Mouse (Mus musculus) layer of hippocampus, postnatal 14 days (tissue): ENCODE results near the gene Crot. TPM values are rescaled to one million over a fixed set of nuclear protein-coding genes. Genes with fewer than 3 reads are reported as not detected.
"Not testable (repeated sequence)": the region's sequence is repeated elsewhere in the genome, so short reads cannot be mapped to it uniquely, and the experiment has no call there.

Experiments used
- DNase-seq, 2 experiments: peaks; one replicate each; pipeline ENCODE4 v3.0.0; 2021 to 2022; ENCODE audit warnings: low spot score in 2 of 2, mixed read lengths in 1 of 2
- long read RNA-seq, 2 experiments: library from polyadenylated mRNA; stranded (forward); transcript quantifications; one replicate each; pipeline ENCODE4 v2.0.0; 2021
- total RNA-seq, 2 experiments: library from RNA; stranded (reverse); gene quantifications; 2 replicates each; pipeline ENCODE4 v1.2.3; 2021

Crot gene
- total RNA-seq: 10 to 100 TPM; 25.0 to 29.1 TPM
- long read RNA-seq, experiment 1, transcript Crot-201 (18 exons, 2,996 nt): major isoform, 23 of 34 reads
- long read RNA-seq, experiment 1, partial matches to known transcripts: 1 of 34 reads
- long read RNA-seq, experiment 1, other reads (novel, unspliced or antisense): 10 of 34 reads
- long read RNA-seq, experiment 2, transcript Crot-201 (18 exons, 2,996 nt): major isoform, 25 of 45 reads
- long read RNA-seq, experiment 2, partial matches to known transcripts: 3 of 45 reads
- long read RNA-seq, experiment 2, other reads (novel, unspliced or antisense): 17 of 45 reads

- DNase-seq: peak; percentile 91 to 94
Measured at GRCm38 (mm10) chr5:8996686-8997512, at the start of gene Crot. Gene Crot (minus strand): TSS chr5:8997324.

GRCm38 (mm10) chr5:9045904-9046303, 48.8 kb upstream of the Crot start:
- DNase-seq: no peak

GRCm38 (mm10) chr5:9044821-9045220, 47.7 kb upstream of the Crot start:
- DNase-seq: peak in 1 of 2 experiments; percentile 6

GRCm38 (mm10) chr5:9043582-9044267, 46.6 kb upstream of the Crot start:
- no peak for DNase-seq

GRCm38 (mm10) chr5:9042721-9043416, 45.7 kb upstream of the Crot start:
- peak in 1 of 2 experiments; percentile 46 for DNase-seq

GRCm38 (mm10) chr5:9040665-9041215, 43.6 kb upstream of the Crot start:
- no peak for DNase-seq

GRCm38 (mm10) chr5:9039978-9040377, 42.9 kb upstream of the Crot start:
- DNase-seq: no peak

GRCm38 (mm10) chr5:9037292-9037691, 40.2 kb upstream of the Crot start:
- no peak for DNase-seq

- DNase-seq: no peak
Measured at GRCm38 (mm10) chr5:9035457-9035856, 38.3 kb upstream of the Crot start.

GRCm38 (mm10) chr5:9034535-9034934, 37.4 kb upstream of the Crot start:
- no peak for DNase-seq

GRCm38 (mm10) chr5:9033843-9034242, 36.7 kb upstream of the Crot start:
- DNase-seq: no peak

- no peak for DNase-seq
Measured at GRCm38 (mm10) chr5:9032641-9033040, 35.5 kb upstream of the Crot start.

- DNase-seq: no peak
Measured at GRCm38 (mm10) chr5:9032101-9032590, 35.0 kb upstream of the Crot start.

- no peak for DNase-seq
Measured at GRCm38 (mm10) chr5:9028266-9028841, 31.2 kb upstream of the Crot start.

GRCm38 (mm10) chr5:9015352-9015751, 18.2 kb upstream of the Crot start:
- no peak for DNase-seq

GRCm38 (mm10) chr5:9014774-9015173, 17.6 kb upstream of the Crot start:
- DNase-seq: no peak

GRCm38 (mm10) chr5:9011374-9011773, 14.2 kb upstream of the Crot start:
- peak in 1 of 2 experiments; percentile 22 for DNase-seq

GRCm38 (mm10) chr5:9010166-9010565, 13.0 kb upstream of the Crot start:
- no peak for DNase-seq

GRCm38 (mm10) chr5:9006585-9006984, 9.5 kb upstream of the Crot start:
- not testable (repeated sequence) for DNase-seq

GRCm38 (mm10) chr5:9000006-9000405, 2.9 kb upstream of the Crot start:
- DNase-seq: not testable (repeated sequence)
